Mouse (Mus musculus) embryonic fibroblast, embryonic 13.5 days (primary cell): ENCODE measurements at regions not wholly inside any gene's neighbourhood (a gene's known extent, or its start where the extent isn't known, plus 50 kb on each side); places are given as distances from the start of the nearest gene placed in this dataset.

Experiments
- H3K27ac ChIP-seq: 2 replicates; pipeline ENCODE4 v1.5.1; 2012; ENCODE audit warnings: low read length, control low read depth, inconsistent platforms; ENCODE audit not compliant: insufficient read depth
- H3K4me1 ChIP-seq: 2 replicates; pipeline ENCODE4 v1.6.1; 2011; ENCODE audit warnings: low read length; ENCODE audit not compliant: control insufficient read depth, insufficient read depth
- H3K4me3 ChIP-seq: 2 replicates; pipeline ENCODE4 v1.5.1; 2011; ENCODE audit warnings: mild to moderate bottlenecking, control low read depth, low read length; ENCODE audit not compliant: insufficient read depth
- CTCF ChIP-seq: IDR thresholded peaks from 2 replicates; pipeline ENCODE4 v1.5.1; 2011; ENCODE audit warnings: mild to moderate bottlenecking, control low read depth, low read length, moderate library complexity, borderline replicate concordance; ENCODE audit not compliant: insufficient read depth
- POLR2A ChIP-seq: IDR thresholded peaks from 2 replicates; pipeline ENCODE4 v1.6.1; 2011; ENCODE audit warnings: low read depth, mild to moderate bottlenecking, control low read depth, low read length, moderate library complexity

- H3K4me3 ChIP-seq = no peak overlapping the region
- H3K27ac ChIP-seq = no peak overlapping the region
- no peak for TF ChIP-seq CTCF
- no peak for TF ChIP-seq POLR2A
- H3K4me1 ChIP-seq = no peaks in the 10 kb centered on the region
Observed at GRCm38 (mm10) chr2:169297226-169297625, 290.3 kb downstream of the Gm11011 start.

GRCm38 (mm10) chr2:169293351-169293750 lies 294.2 kb downstream of the Gm11011 start:
- H3K4me3 ChIP-seq = no peak overlapping the region
- no peaks in the 10 kb centered on the region for H3K4me1 ChIP-seq
- no peak overlapping the region for H3K27ac ChIP-seq
- no peak for TF ChIP-seq POLR2A
- no peak for TF ChIP-seq CTCF

GRCm38 (mm10) chr2:169288891-169289605 lies 298.5 kb downstream of the Gm11011 start:
- Histone ChIP-seq H3K4me1 (peaks cover 4% of the 10 kb centered on the region; the same call in 1 of the 2 replicates), H3K27ac (no peak overlapping the region), H3K4me3 (no peak overlapping the region)
- TF ChIP-seq CTCF (no peak), POLR2A (no peak)

DNA sequence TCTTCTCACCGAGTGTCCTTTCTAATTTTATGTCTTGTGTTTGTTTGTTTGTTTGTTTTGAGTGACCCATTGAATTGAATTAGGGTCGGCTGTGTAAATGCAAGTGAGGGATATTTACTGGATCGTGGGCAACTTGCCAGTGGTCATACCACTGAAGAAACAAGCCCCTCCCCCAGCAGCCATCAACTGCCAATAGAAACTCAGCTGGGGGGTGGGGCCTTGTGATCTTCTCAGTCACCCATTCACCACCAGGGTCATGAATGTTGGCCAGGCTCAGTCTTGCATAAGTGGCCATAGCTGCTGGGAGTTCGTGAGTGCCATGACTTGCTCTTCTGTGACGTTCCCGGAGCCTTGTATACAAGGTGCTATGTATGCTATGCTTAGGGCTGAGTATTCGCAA lies 300.8 kb downstream of the Gm11011 start:
- Histone ChIP-seq H3K27ac (no peak overlapping the region), H3K4me3 (no peak overlapping the region), H3K4me1 (peaks cover 4% of the 10 kb centered on the region; the same call in 1 of the 2 replicates)
- TF ChIP-seq CTCF (no peak), POLR2A (no peak)

- no peak overlapping the region for H3K27ac ChIP-seq
Observed at GRCm38 (mm10) chr2:169282508-169283117, 304.9 kb downstream of the Gm11011 start.

DNA sequence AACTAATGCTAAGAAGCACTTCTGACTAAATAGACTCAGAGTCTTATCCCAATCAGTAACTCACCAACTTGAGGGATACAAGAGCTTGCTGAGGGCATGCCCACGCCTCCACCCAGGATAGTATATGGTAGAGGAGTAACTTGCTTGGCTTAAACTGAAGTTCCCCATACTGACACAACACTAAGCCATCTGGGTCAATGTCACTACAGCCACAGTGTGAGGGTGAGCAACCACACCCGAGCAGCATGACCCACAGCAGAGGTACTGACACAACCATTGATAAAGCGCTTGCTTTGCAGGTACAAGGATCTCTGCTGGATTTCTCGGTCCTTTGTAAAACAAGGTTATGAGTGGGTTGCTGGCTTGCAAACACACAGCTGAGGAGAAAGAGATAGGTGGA lies 312.2 kb downstream of the Gm11011 start:
- TF ChIP-seq POLR2A (no peak), CTCF (no peak)
- H3K4me1 ChIP-seq = peaks cover 2% of the 10 kb centered on the region; the same call in 1 of the 2 replicates
- no peak overlapping the region for H3K27ac ChIP-seq
- H3K4me3 ChIP-seq = no peak overlapping the region

More at GRCm38 (mm10) chr2:169282508-169283117, 304.9 kb downstream of the Gm11011 start:
- no peak for TF ChIP-seq CTCF
- TF ChIP-seq POLR2A = no peak
- Histone ChIP-seq H3K4me1 (peaks cover 4% of the 10 kb centered on the region; the same call in 1 of the 2 replicates), H3K4me3 (no peak overlapping the region)

- Histone ChIP-seq H3K4me3 (no peak overlapping the region), H3K4me1 (peaks cover 2% of the 10 kb centered on the region; the same call in 1 of the 2 replicates), H3K27ac (no peak overlapping the region)
- TF ChIP-seq POLR2A (no peak), CTCF (no peak)
Observed at GRCm38 (mm10) chr2:169274101-169274500, 313.4 kb downstream of the Gm11011 start.

DNA sequence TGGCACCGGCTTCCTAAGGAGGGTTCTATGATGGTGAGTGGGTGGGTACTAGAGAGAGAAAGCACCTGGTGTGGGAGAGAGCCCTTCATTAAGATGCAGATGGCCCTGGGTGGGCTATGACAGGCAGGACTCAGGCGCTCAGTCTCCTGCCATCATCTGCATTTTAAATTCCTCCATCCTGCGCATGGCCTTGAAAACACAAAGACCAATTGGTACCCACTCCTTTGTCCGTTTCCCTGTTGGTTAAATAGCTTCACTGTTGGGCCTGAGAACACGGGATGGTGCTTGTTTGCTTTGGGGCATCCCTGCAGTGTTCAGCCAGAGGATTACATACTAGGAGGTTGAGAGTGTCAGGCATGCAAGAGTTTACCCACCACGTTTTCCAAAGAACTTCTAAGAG lies 314.9 kb downstream of the Gm11011 start:
- H3K27ac ChIP-seq = no peak overlapping the region
- TF ChIP-seq CTCF (no peak), POLR2A (no peak)
- peaks cover 2% of the 10 kb centered on the region; the same call in 1 of the 2 replicates for H3K4me1 ChIP-seq
- H3K4me3 ChIP-seq = no peak overlapping the region

DNA sequence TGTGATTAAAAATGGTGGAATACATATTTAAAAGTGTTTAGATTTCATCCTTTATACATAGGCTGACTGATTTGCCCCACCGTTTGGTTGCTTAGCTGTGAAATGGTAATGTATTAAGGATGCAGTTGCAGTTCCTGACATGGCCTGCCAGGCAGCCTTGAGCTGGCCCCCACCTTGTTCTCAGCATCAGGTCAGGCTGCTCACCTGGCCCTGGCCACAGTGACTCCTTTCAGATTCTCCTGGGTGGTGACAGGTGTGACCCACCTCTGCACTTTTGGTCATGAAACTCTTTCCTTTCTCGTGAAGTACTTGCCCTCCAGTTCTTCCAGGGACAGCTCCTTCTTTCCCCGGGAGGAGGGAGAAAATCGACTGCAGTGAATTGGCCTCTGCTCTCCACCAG lies 315.5 kb downstream of the Gm11011 start:
- Histone ChIP-seq H3K4me1 (peaks cover 2% of the 10 kb centered on the region; the same call in 1 of the 2 replicates), H3K27ac (no peak overlapping the region), H3K4me3 (no peak overlapping the region)
- TF ChIP-seq POLR2A (no peak), CTCF (no peak)

DNA sequence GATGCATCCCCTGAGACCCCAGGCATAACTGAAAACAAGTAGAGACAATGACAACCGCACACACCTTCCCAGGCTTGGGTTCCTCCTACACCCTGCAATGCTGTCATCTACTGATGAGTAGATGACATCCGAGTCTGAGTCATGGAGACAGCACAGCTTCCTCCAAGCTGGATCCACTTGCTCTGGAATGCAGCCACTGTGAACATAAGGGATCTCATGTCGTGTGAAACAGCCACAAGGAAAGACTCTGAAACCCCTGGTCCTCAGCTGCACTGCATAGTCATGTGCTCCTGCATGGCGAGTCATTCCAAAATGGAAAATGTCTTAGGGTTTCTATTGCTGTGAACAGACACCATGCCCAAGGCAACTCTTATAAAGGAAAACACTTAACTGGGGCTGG lies 305.2 kb upstream of the Zfp64 start:
- Histone ChIP-seq H3K4me1 (no peaks in the 10 kb centered on the region), H3K4me3 (no peak overlapping the region), H3K27ac (no peak overlapping the region)
- no peak for TF ChIP-seq POLR2A
- TF ChIP-seq CTCF = no peak

DNA sequence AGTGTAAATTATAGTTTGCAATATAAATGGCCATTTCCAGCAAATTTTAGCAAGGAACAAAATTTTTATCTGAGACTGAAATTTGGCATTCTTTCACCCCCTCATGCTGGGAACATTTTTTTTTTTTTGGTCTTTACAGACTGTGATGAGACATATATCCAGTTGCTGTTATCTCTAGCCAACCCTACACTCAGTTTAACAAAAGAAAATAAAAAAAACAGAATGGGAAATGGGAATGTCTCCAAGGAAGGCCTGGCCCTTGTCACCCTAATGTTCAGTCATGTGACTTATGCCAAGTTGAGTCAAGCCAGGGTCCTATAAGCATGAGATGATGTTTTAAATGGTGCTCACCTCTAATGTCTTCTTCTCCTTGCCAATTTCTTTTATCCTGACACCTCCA lies 289.2 kb upstream of the Zfp64 start:
- Histone ChIP-seq H3K4me1 (no peaks in the 10 kb centered on the region), H3K27ac (no peak overlapping the region), H3K4me3 (no peak overlapping the region)
- TF ChIP-seq POLR2A = no peak
- no peak for TF ChIP-seq CTCF
